Mouse (Mus musculus): Measurements from ENCODE around the gene Aadacl2.

GRCm38 (mm10) chr3:60053931-60054330 lies 47.4 kb downstream of the Aadacl2 start:
- TF ChIP-seq GATA1 (IDR thresholded peaks at IDR 0.05; ENCODE audit: borderline replicate concordance, low read length) (no peak), FLI1 (IDR thresholded peaks at IDR 0.05; ENCODE audit: low read length) (no peak)

Data from megakaryocyte, embryonic 14.5 days (primary cell).